Mouse (Mus musculus): ENCODE data around the gene Srgap3.

- TF ChIP-seq TAL1 (IDR thresholded peaks at IDR 0.05; ENCODE audit: low read length) (no peak), GATA1 (IDR thresholded peaks at IDR 0.05; ENCODE audit: low read length) (no peak)
Observed at GRCm38 (mm10) chr6:112731386-112731785, 215.7 kb downstream of the Srgap3 start.

Data from erythroblast, embryonic 14.5 days (primary cell).